Mouse (Mus musculus) CH12.LX (cell line): Measurements from ENCODE around the gene Pcna. TPM values are rescaled to one million over a fixed set of nuclear protein-coding genes. Genes with fewer than 3 reads are reported as not detected.

Source experiments
- DNase-seq: peaks from one replicate; pipeline ENCODE4 v3.0.0-alpha.2; 2013; ENCODE audit errors: extremely low read depth
- H3K27ac ChIP-seq: 2 replicates; pipeline ENCODE4 v1.5.1; 2012; ENCODE audit warnings: low read depth, mild to moderate bottlenecking, control low read depth, moderate library complexity; ENCODE audit not compliant: insufficient read depth
- H3K27me3 ChIP-seq: replicated peaks from 2 replicates; pipeline ENCODE3; 2012; ENCODE audit warnings: inconsistent platforms
- H3K36me3 ChIP-seq, 2 experiments: replicated peaks in 1 of 2; 2 replicates each; pipeline versions ENCODE3 to v1.6.1; 2012; ENCODE audit warnings: inconsistent platforms in 1 of 2, low read length in 1 of 2, mild to moderate bottlenecking in 1 of 2, mixed read lengths in 1 of 2, moderate library complexity in 1 of 2; ENCODE audit not compliant: control insufficient read depth in 1 of 2, insufficient read depth in 1 of 2
- H3K4me1 ChIP-seq, 2 experiments: 2 replicates each; pipeline ENCODE4 v1.6.1; 2012; ENCODE audit warnings: inconsistent platforms in 1 of 2, moderate library complexity in 1 of 2; ENCODE audit not compliant: insufficient read depth in 2 of 2, control insufficient read depth in 1 of 2
- H3K4me2 ChIP-seq: 2 replicates; pipeline ENCODE4 v1.6.1; 2012; ENCODE audit warnings: low read depth, mild to moderate bottlenecking, control low read depth; ENCODE audit not compliant: poor library complexity, insufficient read depth, severe bottlenecking
- H3K4me3 ChIP-seq, 3 experiments: fragments of 150-350 bp in 1 of 3; sonication (generic) in 1 of 3; replicated peaks in 1 of 3; 2 replicates each; pipeline versions ENCODE3 to v1.5.1; 2011 to 2012; ENCODE audit warnings: low read depth in 2 of 3, low read length in 2 of 3, mild to moderate bottlenecking in 2 of 3, moderate library complexity in 2 of 3, control low read depth in 1 of 3, improper control_type of control experiment in 1 of 3, inconsistent platforms in 1 of 3, mixed read lengths in 1 of 3; ENCODE audit not compliant: poor library complexity in 1 of 3
- H3K79me2 ChIP-seq: replicated peaks from 2 replicates; pipeline ENCODE4 v1.6.1; 2012; ENCODE audit warnings: mild to moderate bottlenecking, moderate library complexity; ENCODE audit not compliant: control insufficient read depth, poor library complexity, insufficient read depth, severe bottlenecking; ENCODE audit errors: extremely low read depth
- H3K9ac ChIP-seq: 2 replicates; pipeline ENCODE4 v1.6.1; 2012; ENCODE audit warnings: low read depth, mild to moderate bottlenecking, control low read depth, moderate library complexity; ENCODE audit not compliant: insufficient read depth
- H3K9me3 ChIP-seq: replicated peaks from 2 replicates; pipeline ENCODE3; 2012; ENCODE audit warnings: low read length, inconsistent platforms, mixed read lengths
- BHLHE40 ChIP-seq: IDR thresholded peaks from 2 replicates; pipeline ENCODE4 v1.6.1; 2011; ENCODE audit warnings: mild to moderate bottlenecking, low read depth, low read length, improper control_type of control experiment
- CHD1 ChIP-seq: IDR thresholded peaks from 2 replicates; pipeline ENCODE4 v1.6.1; 2012; ENCODE audit warnings: low read depth, low read length, improper control_type of control experiment, inconsistent platforms
- CTCF ChIP-seq, 2 experiments: IDR thresholded peaks in 1 of 2; conservative IDR thresholded peaks in 1 of 2; 2 replicates each; pipeline ENCODE4 v1.5.1; 2011 to 2012; ENCODE audit warnings: low read depth in 2 of 2, low read length in 2 of 2, improper control_type of control experiment in 1 of 2, inconsistent platforms in 1 of 2, mild to moderate bottlenecking in 1 of 2, moderate library complexity in 1 of 2
- EP300 ChIP-seq: IDR thresholded peaks from 2 replicates; pipeline ENCODE4 v1.6.1; 2011; ENCODE audit warnings: low read length, improper control_type of control experiment
- ETS1 ChIP-seq: conservative IDR thresholded peaks from 2 replicates; pipeline ENCODE4 v1.6.1; 2012; ENCODE audit warnings: low read depth, mild to moderate bottlenecking, inconsistent platforms, low read length, improper control_type of control experiment, moderate library complexity
- GABPA ChIP-seq: IDR thresholded peaks from 2 replicates; pipeline ENCODE4 v1.6.1; 2012; ENCODE audit warnings: low read depth, low read length, improper control_type of control experiment, inconsistent platforms; ENCODE audit not compliant: insufficient replicate concordance
- IRF4 ChIP-seq: IDR thresholded peaks from 2 replicates; pipeline ENCODE4 v1.6.1; 2014; ENCODE audit warnings: low read depth, mild to moderate bottlenecking, inconsistent platforms, low read length, improper control_type of control experiment
- MAFK ChIP-seq: IDR thresholded peaks from 2 replicates; pipeline ENCODE4 v1.6.1; 2011; ENCODE audit warnings: low read length, improper control_type of control experiment; ENCODE audit not compliant: insufficient replicate concordance
- MAX ChIP-seq: IDR thresholded peaks from 2 replicates; pipeline ENCODE4 v1.6.1; 2011; ENCODE audit warnings: low read length, improper control_type of control experiment
- MEF2A ChIP-seq: IDR thresholded peaks from 2 replicates; pipeline ENCODE4 v1.6.1; 2014; ENCODE audit warnings: low read depth, mild to moderate bottlenecking, inconsistent platforms, low read length, improper control_type of control experiment, borderline replicate concordance
- MXI1 ChIP-seq: IDR thresholded peaks from 2 replicates; pipeline ENCODE4 v1.6.1; 2011; ENCODE audit warnings: mild to moderate bottlenecking, low read depth, low read length, improper control_type of control experiment
- MYC ChIP-seq: IDR thresholded peaks from 2 replicates; pipeline ENCODE4 v1.6.1; 2011; ENCODE audit warnings: low read depth, mild to moderate bottlenecking, improper control_type of control experiment, low read length
- NELFE ChIP-seq: IDR thresholded peaks from 2 replicates; pipeline ENCODE4 v1.6.1; 2011; ENCODE audit warnings: low read depth, low read length, improper control_type of control experiment
- SIN3A ChIP-seq: IDR thresholded peaks from 2 replicates; pipeline ENCODE4 v1.6.1; 2012; ENCODE audit warnings: low read length, improper control_type of control experiment, inconsistent platforms
- TBP ChIP-seq: conservative IDR thresholded peaks from 2 replicates; pipeline ENCODE4 v1.6.1; 2011; ENCODE audit warnings: low read depth, low read length, improper control_type of control experiment
- TCF12 ChIP-seq: IDR thresholded peaks from 2 replicates; pipeline ENCODE4 v1.6.1; 2014; ENCODE audit warnings: low read depth, mild to moderate bottlenecking, inconsistent platforms, low read length, improper control_type of control experiment
- USF2 ChIP-seq: conservative IDR thresholded peaks from 2 replicates; pipeline ENCODE4 v1.6.1; 2011; ENCODE audit warnings: low read depth, low read length, improper control_type of control experiment
- dilution Hi-C: fragments of 300-500 bp; cut with MboI; formaldehyde crosslinking; loops from 2 replicates; pipeline ENCODE4 v1.14.3; 2020; ENCODE audit warnings: low sequenced_read_pairs; ENCODE audit not compliant: extremely low pct_unique_long_range_greater_than_20kb, extremely low pct_ligation_motif_present
- in situ Hi-C: fragments of 300-500 bp; cut with MboI; formaldehyde crosslinking; loops from 3 replicates; pipeline ENCODE4 v1.14.3; 2019; ENCODE audit warnings: low sequenced_read_pairs, low pct_ligation_motif_present, low pct_unique_long_range_greater_than_20kb, mixed read lengths
- polyA plus RNA-seq: library from polyadenylated mRNA; unstranded; fragments of >175 nt; gene quantifications from 2 replicates; pipeline ENCODE4 v1.2.1, GENCODE M21; 2012; ENCODE audit warnings: low read depth; ENCODE audit not compliant: insufficient read length
- total RNA-seq, 2 experiments: library from RNA; depleted of rRNA; stranded (reverse); fragments of 300-350 nt in 1 of 2; fragments of >200 nt in 1 of 2; gene quantifications; 2 replicates each; pipeline ENCODE4 v1.2.3; 2012 to 2014

Pcna gene
- total and polyA plus RNA-seq, 3 experiments: 354 to 839 (median 550) TPM

GRCm38 (mm10) chr2:132282453-132283174, 29.5 kb upstream of the Pcna start:
- Histone ChIP-seq H3K4me3 (no peak overlapping the region), H3K9me3 (peaks cover 3% of the 10 kb centered on the region), H3K27me3 (no peaks in the 10 kb centered on the region), H3K27ac (no peak overlapping the region), H3K4me2 (peak overlapping the region; percentile 67; the same call in 1 of the 2 replicates), H3K4me1 (peaks cover 26 to 73% of the 10 kb centered on the region in 2 experiments), H3K79me2 (peaks cover 13% of the 10 kb centered on the region; the same call in 1 of the 2 replicates), H3K36me3 (peaks cover 0 to 29% of the 10 kb centered on the region in 2 experiments), H3K9ac (no peak overlapping the region)
- in situ Hi-C loops: no loop called here
- dilution Hi-C loops: no loop called here
- DNase-seq: no peak
- TF ChIP-seq SIN3A: peak; percentile 11; the same call in 1 of the 2 replicates
- TF ChIP-seq CTCF (conservative IDR thresholded peaks at IDR 0.05 in 1 of 2, IDR thresholded peaks at IDR 0.05 in 1 of 2; ENCODE audit: low read depth in 2 of 2, low read length in 2 of 2): peak in 1 of 2 experiments; percentile 46; a peak in 2 of 4 replicates
- TF ChIP-seq MAFK: no peak
- TF ChIP-seq USF2: no peak
- 0 out of 2 replicates have a peak, but pooled peaks have one; percentile 20 for TF ChIP-seq TBP
- TF ChIP-seq CHD1: no peak; the same call in 1 of the 2 replicates
- 0 out of 2 replicates have a peak, but pooled peaks have one; percentile 32 for TF ChIP-seq MYC

GRCm38 (mm10) chr2:132281560-132282452, 28.7 kb upstream of the Pcna start:
- Histone ChIP-seq H3K4me2 (peak overlapping the region; percentile 67), H3K9ac (no peak overlapping the region; the same call in 1 of the 2 replicates), H3K4me3 (peak overlapping the region in 2 of 3 experiments; percentile 1 to 9), H3K27ac (peak overlapping the region; percentile 71), H3K79me2 (peaks cover 12% of the 10 kb centered on the region; the same call in 1 of the 2 replicates), H3K9me3 (peaks cover 3% of the 10 kb centered on the region), H3K36me3 (peaks cover 0 to 29% of the 10 kb centered on the region in 2 experiments), H3K27me3 (no peaks in the 10 kb centered on the region), H3K4me1 (peaks cover 26 to 73% of the 10 kb centered on the region in 2 experiments)
- TF ChIP-seq IRF4: peak; percentile 63; the same call in 1 of the 2 replicates
- no peak for TF ChIP-seq NELFE
- peak; percentile 53; the same call in 1 of the 2 replicates for TF ChIP-seq ETS1
- peak; percentile 73 for TF ChIP-seq TCF12
- TF ChIP-seq MXI1: peak; percentile 60; the same call in 1 of the 2 replicates
- TF ChIP-seq MAX: 0 out of 2 replicates have a peak, but pooled peaks have one; percentile 22
- TF ChIP-seq EP300: peak; percentile 75
- TF ChIP-seq MEF2A: peak; percentile 51; the same call in 1 of the 2 replicates
- 0 out of 2 replicates have a peak, but pooled peaks have one; percentile 35 for TF ChIP-seq MYC
- peak; percentile 56; the same call in 1 of the 2 replicates for TF ChIP-seq BHLHE40
- no peak for TF ChIP-seq GABPA
- in situ Hi-C loops: no loop called here
- peak; percentile 65 for DNase-seq
- dilution Hi-C loops: no loop called here
